Mouse (Mus musculus) megakaryocyte, embryonic 14.5 days (primary cell): ENCODE data around the gene Kif5a.
"Not testable (repeated sequence)": the region's sequence is repeated elsewhere in the genome, so short reads cannot be mapped to it uniquely, and the experiment has no call there.

Experiments
- FLI1 ChIP-seq: IDR thresholded peaks from 2 replicates; pipeline ENCODE4 v1.6.1; 2012; ENCODE audit warnings: low read length, inconsistent platforms, mixed read lengths
- GATA1 ChIP-seq: IDR thresholded peaks from 3 replicates; pipeline ENCODE4 v1.6.1; 2012; ENCODE audit warnings: mixed read lengths, low read length, inconsistent platforms, borderline replicate concordance

- TF ChIP-seq GATA1, FLI1: not testable (repeated sequence)
Measured at GRCm38 (mm10) chr10:127192057-127192328, 71.2 kb downstream of the Kif5a start.
